Mouse (Mus musculus) forelimb bud, embryonic 11.5 days (tissue): ENCODE measurements at regions not wholly inside any gene's neighbourhood (a gene's known extent, or its start where the extent isn't known, plus 50 kb on each side); places are given as distances from the start of the nearest gene placed in this dataset.

Source experiments
- DNase-seq: peaks from one replicate; pipeline ENCODE4 v3.0.0-alpha.2; 2012; ENCODE audit warnings: low read depth, low spot score

DNA sequence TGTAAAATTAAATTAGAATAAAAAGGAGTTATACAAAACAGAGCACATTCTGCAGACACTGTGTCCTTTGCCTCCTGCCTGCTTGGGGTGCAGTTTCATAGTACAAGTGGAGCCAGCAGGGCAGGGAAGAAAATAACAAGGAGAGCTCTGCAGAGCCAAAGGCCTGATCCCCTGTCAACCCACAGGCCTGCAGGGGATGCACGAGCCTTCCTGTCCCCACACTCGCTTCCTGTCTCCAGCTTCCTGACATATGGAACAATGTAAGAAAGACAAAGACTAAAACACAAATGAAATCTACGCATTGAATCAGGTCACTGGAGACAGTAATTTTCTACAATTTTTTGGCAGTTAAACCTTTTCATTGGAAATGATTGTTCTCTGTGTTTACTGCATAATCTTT is 861.8 kb downstream of the Efnb2 start:
- DNase-seq: no peak

DNA sequence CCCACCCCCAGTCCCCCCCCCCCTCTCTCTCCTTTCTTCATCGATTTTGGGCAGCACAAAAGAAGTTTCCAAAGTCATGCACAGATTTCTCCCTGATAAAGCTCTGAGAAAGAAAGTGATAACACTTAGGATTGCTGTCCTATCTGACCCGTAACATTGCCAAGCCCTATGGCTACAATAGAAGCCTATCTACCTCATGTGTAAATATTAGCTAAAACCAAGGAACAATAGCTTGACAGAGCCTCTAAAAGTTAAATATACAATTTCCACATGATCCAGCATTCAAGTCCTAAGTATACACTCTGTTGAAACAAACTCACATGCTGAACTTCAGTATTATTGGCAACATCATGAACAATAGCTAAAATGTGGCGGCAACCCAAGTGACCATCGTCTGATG is 864.9 kb downstream of the Efnb2 start:
- DNase-seq: no peak

DNA sequence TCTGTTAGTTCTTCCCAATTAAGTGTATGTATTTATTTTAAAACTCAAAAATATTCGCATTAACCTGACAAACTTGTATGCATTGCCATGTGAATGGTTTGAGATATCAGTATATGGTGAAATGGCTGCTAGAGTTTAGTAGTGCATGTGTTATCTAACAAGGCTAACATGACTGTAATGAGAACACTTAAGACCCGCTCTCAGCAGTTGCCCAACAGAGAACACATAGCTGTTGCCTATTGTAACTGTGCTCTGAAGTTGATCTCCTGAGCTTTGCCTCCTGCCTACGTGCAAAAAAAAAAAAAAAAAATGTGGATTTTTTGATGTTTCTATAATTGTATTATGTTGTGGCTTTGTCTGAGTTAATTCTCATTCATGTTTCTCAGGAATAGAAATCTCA is 897.2 kb downstream of the Efnb2 start:
- DNase-seq: no peak

DNA sequence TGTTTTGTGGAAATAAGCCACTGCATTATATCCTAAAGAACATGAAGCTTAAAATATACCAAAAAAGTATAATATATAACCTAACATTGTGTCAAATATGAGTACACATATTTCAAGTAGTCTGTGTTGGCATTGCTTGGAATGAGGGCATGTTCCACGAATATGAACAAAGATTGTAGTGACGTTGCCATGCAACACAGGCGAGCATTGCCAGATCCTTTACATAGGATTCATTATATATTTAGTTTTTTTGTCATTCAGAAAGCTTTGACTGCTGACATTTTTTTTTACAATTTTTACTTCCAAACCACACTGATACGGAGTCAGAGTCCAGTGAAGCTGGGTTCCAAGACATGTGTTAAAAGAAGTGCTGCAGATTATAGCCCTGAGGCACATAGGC is 900.1 kb downstream of the Efnb2 start:
- no peak for DNase-seq

DNA sequence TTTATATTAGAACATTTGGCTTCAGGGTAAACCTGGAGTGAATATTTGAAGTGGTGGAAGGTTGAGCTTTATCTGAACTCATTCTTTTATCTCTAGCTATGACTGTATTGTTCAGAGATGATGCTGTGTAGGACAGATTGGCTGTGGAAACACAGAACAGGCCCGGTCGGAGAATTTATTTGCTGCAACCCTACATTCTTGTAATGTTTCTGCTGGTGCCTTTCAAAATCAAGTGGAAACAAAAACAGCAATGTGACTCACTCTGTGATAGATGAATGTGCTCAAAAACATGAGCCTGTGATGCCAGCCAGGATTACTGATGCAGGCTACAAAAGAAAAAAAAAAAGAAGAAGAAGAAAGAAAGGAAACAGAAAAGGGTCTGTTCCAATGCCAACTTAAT is 928.3 kb downstream of the Efnb2 start:
- no peak for DNase-seq

DNA sequence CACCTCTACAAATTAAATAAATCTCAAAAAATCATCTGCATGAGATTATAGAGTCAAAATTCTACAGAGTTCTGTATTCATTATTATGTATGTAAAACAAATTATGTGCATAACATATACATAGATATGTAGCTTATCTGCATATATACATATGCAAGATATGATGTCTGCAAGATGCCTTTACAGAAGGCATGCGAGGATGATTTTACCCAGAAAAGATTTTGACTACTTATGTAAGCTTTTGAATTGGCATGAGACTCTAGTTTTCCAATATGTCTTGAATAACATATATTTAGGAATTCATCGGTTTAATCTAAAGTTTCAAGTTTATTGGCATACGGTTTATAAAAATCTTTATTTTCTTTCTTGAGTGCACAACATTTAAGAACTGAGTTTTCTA is 939.2 kb downstream of the Efnb2 start:
- no peak for DNase-seq

DNA sequence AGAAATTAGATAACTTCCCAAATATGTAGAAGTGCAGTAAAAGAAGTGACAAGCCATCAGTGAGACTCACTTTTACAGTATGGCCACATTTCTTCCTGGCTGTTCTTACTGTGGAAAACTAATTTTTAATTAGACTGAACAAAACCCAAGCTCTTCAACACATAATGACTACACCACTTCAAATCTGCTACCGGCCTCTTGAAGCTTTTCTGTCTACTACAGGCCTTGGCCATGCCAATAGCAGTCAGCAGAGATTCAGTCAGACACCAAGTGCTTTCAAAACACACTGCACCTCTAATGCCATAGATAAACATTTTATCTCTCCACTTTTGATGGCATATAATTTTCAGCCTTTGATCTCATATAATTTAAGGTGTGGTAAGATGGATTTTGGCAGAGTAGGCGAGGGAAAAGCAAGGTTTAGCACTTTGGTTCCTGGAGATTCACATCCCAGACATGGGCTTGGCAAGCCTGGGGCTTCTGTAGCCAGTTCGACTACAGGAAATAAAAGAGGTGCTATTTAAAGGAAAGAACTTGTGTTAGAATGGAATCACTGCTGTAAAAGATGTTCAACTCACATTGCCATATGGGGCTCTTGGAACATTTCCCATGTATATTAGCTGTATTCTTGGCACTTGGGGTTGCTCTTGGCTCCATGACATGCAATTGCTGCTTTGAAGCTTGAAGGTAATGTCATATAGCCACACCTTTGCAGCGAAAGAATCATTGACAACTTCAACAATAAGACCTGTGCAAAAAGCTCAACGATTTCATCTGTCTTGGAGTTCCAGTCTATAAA is 941.9 kb downstream of the Efnb2 start:
- no peak for DNase-seq

DNA sequence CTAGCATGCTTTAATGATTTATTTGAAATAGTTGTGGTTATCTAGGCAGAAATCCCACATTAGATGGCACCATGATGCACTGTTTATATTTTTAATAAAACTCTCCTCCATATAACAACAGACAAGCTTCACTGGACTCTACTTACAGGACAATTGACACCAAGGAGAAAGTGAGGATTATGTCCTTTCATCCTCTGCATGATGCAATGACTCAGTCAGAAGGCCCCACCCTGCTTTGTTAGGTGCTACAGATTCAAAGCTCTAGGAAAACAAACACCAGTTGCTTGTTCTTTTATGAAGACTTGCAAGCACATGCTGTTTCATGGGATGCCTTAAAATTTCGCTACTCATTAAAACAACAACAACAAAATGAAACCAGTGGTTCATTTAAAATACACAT is 950.3 kb downstream of the Efnb2 start:
- DNase-seq: no peak

DNA sequence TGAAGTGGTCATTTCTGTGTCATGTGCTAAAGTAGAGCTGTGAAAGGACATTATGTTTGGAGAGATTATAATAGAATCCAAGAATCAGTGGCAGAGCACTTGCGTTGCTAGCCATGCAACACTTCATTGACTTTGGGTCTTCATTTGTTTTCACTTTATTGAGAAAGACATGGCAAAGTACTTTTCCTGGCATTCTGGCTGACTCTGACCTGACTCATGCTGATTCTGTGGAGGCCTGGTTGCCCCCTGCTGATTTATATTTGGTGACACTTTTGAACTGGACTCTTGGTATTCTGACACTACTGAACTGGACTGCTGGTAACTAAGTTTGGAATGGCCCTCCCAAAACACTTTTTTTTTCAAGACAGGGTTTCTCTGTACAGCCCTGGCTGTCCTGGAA is 951.6 kb downstream of the Efnb2 start:
- DNase-seq: no peak

DNA sequence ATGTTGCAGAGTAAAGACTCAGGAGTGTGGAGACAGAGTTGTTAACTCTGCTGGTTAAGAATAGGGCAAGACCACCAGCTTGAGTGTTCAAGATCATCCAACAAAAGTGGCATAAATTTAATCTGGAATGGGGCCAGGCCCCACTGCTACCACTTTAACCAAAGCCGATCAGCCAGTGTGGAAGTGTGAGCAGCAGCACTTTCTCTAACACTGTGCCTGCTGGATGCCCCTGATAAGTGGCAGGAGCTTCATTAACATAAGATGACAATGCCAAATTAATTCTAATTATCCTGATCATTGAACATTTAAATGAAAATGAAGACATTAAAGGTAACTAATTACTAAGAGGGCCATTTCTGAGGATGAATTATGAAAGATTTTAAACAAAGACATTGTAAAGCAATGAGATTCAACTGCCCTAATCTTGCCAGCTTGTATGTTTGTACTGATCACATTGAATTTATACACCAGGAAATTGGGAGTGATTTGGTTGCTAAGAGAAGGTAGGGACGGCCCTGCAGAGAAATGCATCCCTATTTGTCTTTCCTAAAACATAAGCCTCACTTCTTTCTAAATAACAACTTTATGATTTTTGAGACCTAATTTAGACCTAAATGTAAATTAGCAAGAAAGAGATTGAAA is 969.6 kb downstream of the Efnb2 start:
- DNase-seq: no peak

DNA sequence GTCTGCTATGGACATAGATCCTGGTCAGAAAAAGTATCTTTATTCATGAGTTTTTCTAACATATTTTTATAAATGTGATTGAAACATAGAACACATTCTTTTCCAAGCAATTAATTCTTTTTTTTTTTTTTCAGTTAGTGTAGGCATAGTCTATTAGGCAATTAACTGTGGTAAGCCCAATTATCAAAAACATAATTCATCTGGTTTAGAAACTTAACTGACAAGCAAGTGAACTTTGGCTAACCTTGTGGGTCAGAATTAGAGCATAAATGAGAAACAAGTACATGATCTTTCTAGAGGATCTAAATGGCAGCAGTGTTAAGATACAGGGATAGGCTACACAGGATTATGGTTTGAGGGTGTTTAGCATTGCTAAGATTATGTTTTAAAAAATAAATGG is 1007.2 kb downstream of the Efnb2 start:
- no peak for DNase-seq
